Comparison of ENCODE assay signal across 10 mouse cellular contexts in the genomic region with DNA sequence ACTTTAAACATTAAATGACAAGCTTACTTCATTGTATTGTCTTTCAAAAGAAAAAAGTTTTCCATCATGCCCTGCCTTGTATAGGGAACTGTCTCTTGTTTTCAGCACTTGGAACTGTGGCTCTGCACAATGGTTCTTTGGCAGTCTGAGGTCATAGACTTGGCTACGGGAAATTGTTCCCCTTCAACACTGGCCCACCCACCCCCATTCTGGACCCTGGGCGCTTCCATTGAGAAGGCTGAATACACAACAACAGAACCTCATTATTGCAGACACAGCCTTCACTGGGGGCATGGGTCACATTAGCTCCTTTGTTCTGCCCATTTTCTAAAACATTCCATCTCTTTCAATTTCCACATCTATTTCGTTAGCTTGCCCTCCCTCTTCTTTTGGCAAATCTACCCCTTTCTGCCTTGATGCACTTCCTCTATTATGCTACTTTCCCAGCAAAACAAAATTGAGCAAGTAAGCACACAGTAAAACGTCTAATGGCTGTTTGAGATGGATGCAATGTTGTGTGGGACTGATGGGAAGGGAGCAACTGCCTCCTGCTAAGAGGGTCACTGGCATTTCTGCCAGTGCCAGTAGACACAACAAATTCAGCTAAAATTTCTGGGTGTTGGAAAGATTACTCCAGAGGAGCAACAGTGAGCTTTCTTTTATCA.
A peak's percentile ranks its signal among the peaks of the same experiment; 100 is the strongest.
DNase-seq lines count a peak whose midpoint lies in the region; ATAC-seq lines count a peak whose summit lies in the region.
"Had no signal": no experiment of that assay in that cellular context is flagged by ENCODE, and none has a peak within 500 bp of the region (broad histone marks: within the 10 kb centered on the region; RNA-seq: fewer than 3 reads in every experiment).

No protein-coding gene starts in this region.

- ATAC-seq in forebrain, embryonic 13.5 days = peak; percentile 97
- ATAC-seq in intestine, embryonic 15.5 days = no peak
- ATAC-seq: CD4-positive, CD25-positive, alpha-beta regulatory T cell, adult 4 months had no signal

- H3K36me3 ChIP-seq in forebrain, embryonic 13.5 days (ENCODE audit: poor library complexity, severe bottlenecking) = no peaks in the 10 kb centered on the region
- no peaks in the 10 kb centered on the region for H3K36me3 ChIP-seq in intestine, embryonic 15.5 days

- H3K4me2 ChIP-seq in forebrain, embryonic 13.5 days = no peak overlapping the region
- H3K4me2 ChIP-seq in intestine, embryonic 15.5 days (replicated peaks) = no peak overlapping the region

- 0 out of 2 replicates have a peak overlapping the region, but pooled peaks have one; percentile 25 for H3K27ac ChIP-seq in forebrain, embryonic 13.5 days
- no peak overlapping the region for H3K27ac ChIP-seq in intestine, embryonic 15.5 days

- peak; percentile 10 to 22 for DNase-seq in layer of hippocampus, adult 18-20 months (ENCODE audit: low spot score in 2 of 2)
- no peak for DNase-seq in layer of hippocampus, postnatal 36 days
- DNase-seq in layer of hippocampus, postnatal 10 days (ENCODE audit: low spot score in 2 of 2) = peak; percentile 8 to 19
- DNase-seq in retina, embryonic 14.5 days (ENCODE audit: low spot score) = peak; percentile 79
- DNase-seq in thymus, postnatal 10 days (ENCODE audit: low spot score in 2 of 2) = no peak
- no peak for DNase-seq in lung, postnatal 25 days (ENCODE audit: low spot score)
- DNase-seq: heart, postnatal 14 days had no signal

- H3K27me3 ChIP-seq in forebrain, embryonic 13.5 days = no peaks in the 10 kb centered on the region
- H3K27me3 ChIP-seq in intestine, embryonic 15.5 days (replicated peaks) = no peaks in the 10 kb centered on the region

- no peak overlapping the region for H3K4me3 ChIP-seq in forebrain, embryonic 13.5 days
- no peak overlapping the region for H3K4me3 ChIP-seq in intestine, embryonic 15.5 days (replicated peaks)

- H3K9ac ChIP-seq in forebrain, embryonic 13.5 days = no peak overlapping the region
- no peak overlapping the region for H3K9ac ChIP-seq in intestine, embryonic 15.5 days

- no peaks in the 10 kb centered on the region for H3K9me3 ChIP-seq in forebrain, embryonic 13.5 days (replicated peaks)
- H3K9me3 ChIP-seq in intestine, embryonic 15.5 days = no peaks in the 10 kb centered on the region

- 7% methylated on average over 4 of the region's 4 CpGs for WGBS in forebrain, embryonic 13.5 days
- 67% methylated on average over 4 of the region's 4 CpGs for WGBS in intestine, embryonic 15.5 days

- H3K4me1 ChIP-seq in forebrain, embryonic 13.5 days = peaks cover 25% of the 10 kb centered on the region
- H3K4me1 ChIP-seq in intestine, embryonic 15.5 days (replicated peaks) = no peaks in the 10 kb centered on the region

Comparison
In these comparisons a context has a peak if more than half of its experiments do, and no peak if none do; other contexts are left out.
1. DNase-seq: peak in layer of hippocampus, adult 18-20 months (2 of 2), layer of hippocampus, postnatal 10 days (2 of 2) and retina, embryonic 14.5 days (single experiment); none in layer of hippocampus, postnatal 36 days (0 of 2), thymus, postnatal 10 days (0 of 2) and lung, postnatal 25 days (single experiment).